Comparison of ENCODE assay signal across 14 mouse cellular contexts in the genomic region with DNA sequence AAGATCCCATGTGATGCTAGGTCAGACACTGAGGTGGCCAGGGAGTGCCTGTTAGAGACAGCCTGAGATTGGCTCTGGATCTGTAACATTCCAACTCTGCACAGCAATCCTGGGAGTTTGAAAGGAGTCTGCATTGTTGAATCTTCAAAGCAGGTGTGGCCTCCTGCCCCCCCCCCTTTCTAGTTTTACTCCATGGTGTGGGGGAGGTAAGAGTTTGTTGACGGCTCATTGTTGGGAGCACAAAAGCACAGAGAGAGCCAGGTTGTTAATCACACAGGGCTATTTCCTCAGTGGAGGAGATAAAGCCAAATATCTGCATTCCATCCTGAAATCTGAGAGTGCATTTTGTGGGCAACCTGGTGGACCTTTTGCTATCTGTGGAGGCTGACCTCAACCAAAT.
DNase-seq lines count a peak whose midpoint lies in the region.
"Had no signal": no experiment of that assay in that cellular context is flagged by ENCODE, and none has a peak within 500 bp of the region (broad histone marks: within the 10 kb centered on the region; RNA-seq: fewer than 3 reads in every experiment).

No protein-coding gene starts in this region.

- DNase-seq in ES-CJ7 (ENCODE audit: low read depth, low spot score) (peak; percentile 70), R1 (ENCODE audit: low read depth, low spot score) (peak; percentile 99)
- no peak for DNase-seq in left cerebral cortex, adult 11 months (ENCODE audit: low spot score)
- no peak for DNase-seq in spleen, postnatal 10 days (ENCODE audit: low spot score in 2 of 2)
- no peak for DNase-seq in testis, postnatal 10 days (ENCODE audit: low spot score)
- DNase-seq: adrenal gland, adult 8-10 months; adrenal gland, postnatal 14 days; adrenal gland, postnatal 36 days; cerebellum, adult 11-12 months; cerebellum, adult 2 months; cerebellum, adult 9-10 months; cerebellum, postnatal 10 days; cerebellum, postnatal 25 days; forebrain, postnatal 0 days had no signal

Comparison
In these comparisons a context has a peak if more than half of its experiments do, and no peak if none do; other contexts are left out.
1. DNase-seq: peak in ES-CJ7 (single experiment) and R1 (single experiment); none in left cerebral cortex, adult 11 months (single experiment), spleen, postnatal 10 days (0 of 2) and testis, postnatal 10 days (single experiment).